Mouse (Mus musculus) liver, postnatal 0 days (tissue): ENCODE data around the gene Dennd4c. TPM values are rescaled to one million over a fixed set of nuclear protein-coding genes. Genes with fewer than 3 reads are reported as not detected.

Experiments
- ATAC-seq: fragments of 200-750 bp; cut with Nextera tagmentation; 2 replicates; pipeline ENCODE4 v1.8.0; 2017; ENCODE audit warnings: mild to moderate bottlenecking, moderate library complexity
- DNase-seq: peaks from one replicate; pipeline ENCODE4 v3.0.0-alpha.2; 2016
- H3K27ac ChIP-seq: fragments of 300-500 bp; sonication (generic); 2 replicates; pipeline ENCODE4 v1.5.1; 2014; ENCODE audit warnings: antibody characterized with exemption, moderate library complexity, mild to moderate bottlenecking, low read depth
- H3K27me3 ChIP-seq: fragments of 300-500 bp; sonication (generic); 2 replicates; pipeline ENCODE4 v1.6.1; 2014; ENCODE audit warnings: low read length, control low read depth, mixed read lengths; ENCODE audit not compliant: insufficient read depth
- H3K36me3 ChIP-seq: fragments of 300-500 bp; sonication (generic); replicated peaks from 2 replicates; pipeline ENCODE4 v1.6.1; 2014; ENCODE audit warnings: mild to moderate bottlenecking, control low read depth, low read length, moderate library complexity, mixed read lengths; ENCODE audit not compliant: insufficient read depth
- H3K4me1 ChIP-seq: fragments of 300-500 bp; sonication (generic); 2 replicates; pipeline ENCODE4 v1.6.1; 2014; ENCODE audit warnings: antibody characterized with exemption, mild to moderate bottlenecking, control low read depth; ENCODE audit not compliant: insufficient read depth
- H3K4me2 ChIP-seq: fragments of 300-500 bp; sonication (generic); 2 replicates; pipeline ENCODE4 v1.6.1; 2014; ENCODE audit warnings: low read depth, mild to moderate bottlenecking, low read length, moderate library complexity, mixed read lengths
- H3K4me3 ChIP-seq: fragments of 300-500 bp; sonication (generic); 2 replicates; pipeline ENCODE4 v1.5.1; 2014; ENCODE audit warnings: low read depth, low read length
- H3K9ac ChIP-seq: fragments of 300-500 bp; sonication (generic); replicated peaks from 2 replicates; pipeline ENCODE4 v1.6.1; 2014; ENCODE audit warnings: mild to moderate bottlenecking, moderate library complexity
- H3K9me3 ChIP-seq: fragments of 300-500 bp; sonication (generic); 2 replicates; pipeline ENCODE4 v1.6.1; 2016; ENCODE audit warnings: mild to moderate bottlenecking, control low read depth, low read length, mixed read lengths
- CTCF ChIP-seq: sonication (generic); IDR thresholded peaks from 2 replicates; pipeline ENCODE4 v1.5.1; 2016; ENCODE audit warnings: antibody characterized with exemption, low read depth
- EP300 ChIP-seq: IDR thresholded peaks from 2 replicates; pipeline ENCODE4 v1.6.1; 2016; ENCODE audit warnings: antibody characterized with exemption, low read depth, mild to moderate bottlenecking
- WGBS: fragments of 180-500 bp; shearing (Covaris S2); extraction: QIAGEN DNeasy Blood & Tissue Kit; methylation state at CpG from one replicate; pipeline ENCODE4 v1.1.7; 2014; ENCODE audit not compliant: insufficient replicate concordance; 5-methylcytosine and 5-hydroxymethylcytosine counted together
- polyA plus RNA-seq: library from polyadenylated mRNA; unstranded; fragments of >200 nt; fragmentation: Nextera tagmentation; extraction: Ambion mirVana; gene quantifications from 2 replicates; pipeline ENCODE4 v1.2.1, GENCODE M21; 2015

The Dennd4c gene
- polyA plus RNA-seq, 1 experiment from 2014 or later: 1.8 TPM

- H3K4me1 ChIP-seq: peaks cover 10% of the 10 kb centered on the region
- peak; percentile 95 for DNase-seq
- no peaks in the 10 kb centered on the region for H3K9me3 ChIP-seq
- TF ChIP-seq EP300: peak; percentile 89
- TF ChIP-seq CTCF: peak; percentile 18; the same call in 1 of the 2 replicates
- peaks cover 27% of the 10 kb centered on the region for H3K36me3 ChIP-seq
- no peaks in the 10 kb centered on the region for H3K27me3 ChIP-seq
- H3K4me3 ChIP-seq: peak within 1 kb of the TSS; percentile 71
- H3K4me2 ChIP-seq: peak within 1 kb of the TSS; percentile 89
- peak within 1 kb of the TSS; percentile 90 for H3K9ac ChIP-seq
- WGBS: under 1% methylated on average over 64 of the region's 68 CpGs
- peak within 1 kb of the TSS; percentile 97 for H3K27ac ChIP-seq
- peak; percentile 98 for ATAC-seq
These were observed 109.0 kb downstream of the Dennd4c start, which contains the start of gene Rps6 for GRCm38 (mm10) chr4:86857113-86858069. Rps6 (minus strand) TSS chr4:86857412.

GRCm38 (mm10) chr4:86858070-86858440 is 109.7 kb downstream of the Dennd4c start:
- TF ChIP-seq CTCF (no peak), EP300 (no peak)
- peaks cover 21% of the 10 kb centered on the region for H3K36me3 ChIP-seq
- ATAC-seq (no peak), DNase-seq (no peak)
- peak overlapping the region; percentile 77 for H3K9ac ChIP-seq
- WGBS: 52% methylated on average over 12 of the region's 12 CpGs
- no peaks in the 10 kb centered on the region for H3K27me3 ChIP-seq
- H3K9me3 ChIP-seq: no peaks in the 10 kb centered on the region
- H3K4me3 ChIP-seq: peak overlapping the region; percentile 71
- H3K4me1 ChIP-seq: peaks cover 10% of the 10 kb centered on the region
- peak overlapping the region; percentile 89 for H3K4me2 ChIP-seq
- no peak overlapping the region for H3K27ac ChIP-seq

- no peaks in the 10 kb centered on the region for H3K27me3 ChIP-seq
- H3K4me1 ChIP-seq: no peaks in the 10 kb centered on the region
- DNase-seq (no peak), ATAC-seq (no peak)
- H3K27ac ChIP-seq: no peak overlapping the region
- WGBS: 81% methylated on average over 5 of the region's 5 CpGs
- no peak overlapping the region for H3K4me2 ChIP-seq
- no peak for TF ChIP-seq EP300
- TF ChIP-seq CTCF: no peak
- H3K9ac ChIP-seq: no peak overlapping the region
- H3K9me3 ChIP-seq: no peaks in the 10 kb centered on the region
- no peaks in the 10 kb centered on the region for H3K36me3 ChIP-seq
- no peak overlapping the region for H3K4me3 ChIP-seq
These were observed 115.7 kb downstream of the Dennd4c start for GRCm38 (mm10) chr4:86864087-86864486.

GRCm38 (mm10) chr4:86871988-86872387 is 123.6 kb downstream of the Dennd4c start:
- Histone ChIP-seq H3K27me3 (peaks cover 7% of the 10 kb centered on the region; the same call in 1 of the 2 replicates), H3K4me2 (no peak overlapping the region), H3K9ac (no peak overlapping the region), H3K27ac (no peak overlapping the region), H3K4me1 (peaks cover 20% of the 10 kb centered on the region), H3K9me3 (no peaks in the 10 kb centered on the region), H3K36me3 (no peaks in the 10 kb centered on the region), H3K4me3 (no peak overlapping the region)
- no peak for DNase-seq
- no peak for ATAC-seq
- no peak for TF ChIP-seq CTCF
- TF ChIP-seq EP300: no peak

- 62% methylated on average over 4 of the region's 4 CpGs for WGBS
- no peak for DNase-seq
- H3K27ac ChIP-seq: no peak overlapping the region
- H3K4me1 ChIP-seq: peaks cover 20% of the 10 kb centered on the region
- no peak overlapping the region for H3K4me3 ChIP-seq
- no peak overlapping the region for H3K9ac ChIP-seq
- TF ChIP-seq EP300 (no peak), CTCF (no peak)
- H3K27me3 ChIP-seq: peaks cover 7% of the 10 kb centered on the region; the same call in 1 of the 2 replicates
- no peaks in the 10 kb centered on the region for H3K36me3 ChIP-seq
- no peak for ATAC-seq
- no peaks in the 10 kb centered on the region for H3K9me3 ChIP-seq
- H3K4me2 ChIP-seq: no peak overlapping the region
These were observed 124.7 kb downstream of the Dennd4c start for GRCm38 (mm10) chr4:86873072-86873471.

- under 1% methylated on average over 59 of the region's 60 CpGs for WGBS
- Histone ChIP-seq H3K27me3 (peaks cover 7% of the 10 kb centered on the region; the same call in 1 of the 2 replicates), H3K9me3 (no peaks in the 10 kb centered on the region), H3K4me1 (peaks cover 20% of the 10 kb centered on the region), H3K9ac (peak within 1 kb of the TSS; percentile 71), H3K36me3 (no peaks in the 10 kb centered on the region), H3K27ac (peak within 1 kb of the TSS; percentile 30; the same call in 1 of the 2 replicates), H3K4me2 (peak within 1 kb of the TSS; percentile 99), H3K4me3 (peak within 1 kb of the TSS; percentile 72)
- TF ChIP-seq EP300 (no peak), CTCF (peak; percentile 49)
- ATAC-seq (peak; percentile 97), DNase-seq (peak; percentile 93)
These were observed 125.9 kb downstream of the Dennd4c start, which contains the start of gene Acer2 for GRCm38 (mm10) chr4:86874146-86874847. Acer2 (plus strand) TSS chr4:86874396.
